Mouse (Mus musculus) ES-Bruce4 (cell line): ENCODE data around the gene Gm28230.

Experiments used
- CTCF ChIP-seq: IDR thresholded peaks from one replicate; pipeline ENCODE4 v1.8.1; 2011; ENCODE audit warnings: low read depth, low read length
- EP300 ChIP-seq: IDR thresholded peaks from 2 replicates; pipeline ENCODE4 v1.6.1; 2011; ENCODE audit warnings: low read depth, low read length; ENCODE audit not compliant: insufficient read depth

DNA sequence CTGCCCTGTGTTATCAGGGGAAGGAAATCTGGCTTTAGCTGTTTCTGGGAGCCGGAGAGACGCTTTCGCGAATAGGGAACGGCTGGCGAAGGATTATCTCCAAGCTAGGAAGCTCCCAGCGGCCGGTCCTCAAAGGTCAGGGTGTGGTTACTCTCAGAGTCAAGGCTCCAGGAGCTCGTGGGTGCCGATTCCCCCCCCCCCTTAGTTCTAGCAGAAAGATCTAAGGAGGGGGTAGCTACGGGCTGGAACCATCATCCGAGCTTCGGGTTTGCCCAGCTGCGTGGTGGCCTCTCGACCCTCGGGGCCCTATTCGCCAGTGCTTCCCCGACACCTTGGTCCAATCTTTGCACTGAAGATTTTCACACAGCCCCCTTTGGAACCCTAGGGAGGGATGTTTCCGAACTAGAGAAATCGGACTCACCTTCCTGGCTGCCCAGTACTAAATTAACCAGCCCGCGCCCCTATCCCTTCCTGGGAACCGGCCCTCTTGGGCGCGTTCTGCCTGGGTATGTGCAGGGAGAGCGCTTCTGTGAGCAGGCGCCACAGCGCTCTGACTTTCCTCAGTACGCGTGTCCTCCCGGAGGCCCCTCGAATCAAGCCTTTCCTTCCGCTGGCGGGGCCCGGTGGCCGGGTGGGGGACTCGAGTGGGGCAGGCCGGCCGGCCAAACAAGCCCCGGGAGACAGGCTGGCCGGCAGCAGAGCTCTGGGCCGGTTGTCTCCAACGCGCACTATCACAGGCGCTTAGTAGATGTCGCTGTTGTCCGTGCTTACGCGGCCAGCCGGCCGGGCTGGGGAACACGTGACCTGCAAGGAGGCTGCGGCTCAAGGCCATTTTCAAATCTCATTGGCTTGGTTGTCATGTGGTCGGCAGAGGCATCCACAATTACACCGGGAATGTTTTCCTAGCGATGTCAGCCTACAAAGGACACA lies 35.2 kb upstream of the Gm28230 start, which contains the start of gene Hoxd10:
- TF ChIP-seq CTCF: peak; percentile 59
- no peak for TF ChIP-seq EP300
